Mouse (Mus musculus): ENCODE measurements around the gene Pex10. TPM values are rescaled to one million over a fixed set of nuclear protein-coding genes. Genes with fewer than 3 reads are reported as not detected.

The Pex10 gene
- total RNA-seq, 2 experiments from 2014 or later = 11.0 to 18.6 TPM

Other genes starting within 250 kb of the Pex10 start
- gene Ttc34, start 229.6 kb upstream of the Pex10 start, total RNA-seq (2014; fragmentation: Nextera tagmentation) = 0.17 TPM in 1 of 2 replicates, not detected in the other
- gene Ttc34, start 229.6 kb upstream of the Pex10 start, total RNA-seq (2017) = not detected in 2 replicates
- not detected in 2 replicates for gene Mmel1, start 197.4 kb upstream of the Pex10 start, total RNA-seq (2014; fragmentation: Nextera tagmentation)
- not detected in 2 replicates for gene Mmel1, start 197.4 kb upstream of the Pex10 start, total RNA-seq (2017)
- gene Fam213b, start 167.9 kb upstream of the Pex10 start, total RNA-seq (2014; fragmentation: Nextera tagmentation) = 6.9 and 8.5 TPM in 2 replicates
- gene Fam213b, start 167.9 kb upstream of the Pex10 start, total RNA-seq (2017) = 2.9 and 6.7 TPM in 2 replicates
- gene Tnfrsf14, start 138.5 kb upstream of the Pex10 start, total RNA-seq (2014; fragmentation: Nextera tagmentation) = 85.4 and 110 TPM in 2 replicates
- 33.2 and 38.4 TPM in 2 replicates for gene Tnfrsf14, start 138.5 kb upstream of the Pex10 start, total RNA-seq (2017)
- 0.85 TPM in 1 of 2 replicates, not detected in the other for gene Hes5, start 106.1 kb upstream of the Pex10 start, total RNA-seq (2014; fragmentation: Nextera tagmentation)
- gene Hes5, start 106.1 kb upstream of the Pex10 start, total RNA-seq (2017) = 0.52 TPM in 1 of 2 replicates, not detected in the other
- gene Pank4, start 102.9 kb upstream of the Pex10 start, total RNA-seq (2014; fragmentation: Nextera tagmentation) = 36.3 and 45.1 TPM in 2 replicates
- gene Pank4, start 102.9 kb upstream of the Pex10 start, total RNA-seq (2017) = 17.3 and 20.8 TPM in 2 replicates
- gene Plch2, start 10.2 kb upstream of the Pex10 start, total RNA-seq (2014; fragmentation: Nextera tagmentation) = 0.30 TPM in 1 of 2 replicates, not detected in the other
- gene Plch2, start 10.2 kb upstream of the Pex10 start, total RNA-seq (2017) = not detected in 2 replicates
- gene Rer1, start 19.4 kb downstream of the Pex10 start, total RNA-seq (2014; fragmentation: Nextera tagmentation) = 93.3 and 125 TPM in 2 replicates
- gene Rer1, start 19.4 kb downstream of the Pex10 start, total RNA-seq (2017) = 106 and 134 TPM in 2 replicates
- 0.62 and 1.2 TPM in 2 replicates for gene Morn1, start 19.6 kb downstream of the Pex10 start, total RNA-seq (2014; fragmentation: Nextera tagmentation)
- gene Morn1, start 19.6 kb downstream of the Pex10 start, total RNA-seq (2017) = 1.6 and 4.7 TPM in 2 replicates
- gene Ski, start 155.6 kb downstream of the Pex10 start, total RNA-seq (2014; fragmentation: Nextera tagmentation) = 18.1 and 19.4 TPM in 2 replicates
- 4.7 and 8.6 TPM in 2 replicates for gene Ski, start 155.6 kb downstream of the Pex10 start, total RNA-seq (2017)
- 25.0 and 35.2 TPM in 2 replicates for gene Faap20, start 182.8 kb downstream of the Pex10 start, total RNA-seq (2014; fragmentation: Nextera tagmentation)
- gene Faap20, start 182.8 kb downstream of the Pex10 start, total RNA-seq (2017) = 14.0 and 17.5 TPM in 2 replicates